Mouse (Mus musculus): ENCODE results near the gene Tcam1. TPM values are rescaled to one million over a fixed set of nuclear protein-coding genes. Genes with fewer than 3 reads are reported as not detected.

Gene Tcam1
- polyA plus RNA-seq, 1 experiment: not detected

- no peak overlapping the region for H3K27ac ChIP-seq (ENCODE audit: insufficient read depth, low read depth, low read length)
- no peak for TF ChIP-seq CTCF (IDR thresholded peaks at IDR 0.05; ENCODE audit: insufficient read depth, low read depth, low read length)
- TF ChIP-seq POLR2A (IDR thresholded peaks at IDR 0.05; ENCODE audit: insufficient read depth, low read depth, low read length): no peak
- H3K4me1 ChIP-seq (ENCODE audit: control insufficient read depth, insufficient read depth, low read length): peaks cover 3% of the 10 kb centered on the region; the same call in 1 of the 2 replicates
- H3K4me3 ChIP-seq (ENCODE audit: insufficient read depth, low read depth, low read length): no peak overlapping the region
- WGBS: 77% methylated on average over 9 of the region's 9 CpGs
Observed at GRCm38 (mm10) chr11:106306758-106307157, 30.3 kb downstream of the Tcam1 start.

GRCm38 (mm10) chr11:106307432-106307831, 31.0 kb downstream of the Tcam1 start:
- Histone ChIP-seq H3K4me3 (ENCODE audit: insufficient read depth, low read depth, low read length) (no peak overlapping the region), H3K4me1 (ENCODE audit: control insufficient read depth, insufficient read depth, low read length) (peaks cover 3% of the 10 kb centered on the region; the same call in 1 of the 2 replicates), H3K27ac (ENCODE audit: insufficient read depth, low read depth, low read length) (no peak overlapping the region)
- WGBS: 58% methylated on average over 5 of the region's 5 CpGs
- TF ChIP-seq POLR2A (IDR thresholded peaks at IDR 0.05; ENCODE audit: insufficient read depth, low read depth, low read length) (no peak), CTCF (IDR thresholded peaks at IDR 0.05; ENCODE audit: insufficient read depth, low read depth, low read length) (no peak)

GRCm38 (mm10) chr11:106308162-106308561, 31.7 kb downstream of the Tcam1 start:
- no peak for TF ChIP-seq POLR2A (IDR thresholded peaks at IDR 0.05; ENCODE audit: insufficient read depth, low read depth, low read length)
- TF ChIP-seq CTCF (IDR thresholded peaks at IDR 0.05; ENCODE audit: insufficient read depth, low read depth, low read length): no peak
- Histone ChIP-seq H3K4me1 (ENCODE audit: control insufficient read depth, insufficient read depth, low read length) (peaks cover 3% of the 10 kb centered on the region; the same call in 1 of the 2 replicates), H3K27ac (ENCODE audit: insufficient read depth, low read depth, low read length) (no peak overlapping the region), H3K4me3 (ENCODE audit: insufficient read depth, low read depth, low read length) (no peak overlapping the region)
- 80% methylated on average over 11 of the region's 11 CpGs for WGBS

GRCm38 (mm10) chr11:106310123-106310522, 33.7 kb downstream of the Tcam1 start:
- H3K4me1 ChIP-seq (ENCODE audit: control insufficient read depth, insufficient read depth, low read length): peaks cover 3% of the 10 kb centered on the region; the same call in 1 of the 2 replicates
- whole genome bisulfite sequencing: 73% methylated on average over 5 of the region's 5 CpGs
- no peak for TF ChIP-seq CTCF (IDR thresholded peaks at IDR 0.05; ENCODE audit: insufficient read depth, low read depth, low read length)
- no peak for TF ChIP-seq POLR2A (IDR thresholded peaks at IDR 0.05; ENCODE audit: insufficient read depth, low read depth, low read length)
- H3K4me3 ChIP-seq (ENCODE audit: insufficient read depth, low read depth, low read length): no peak overlapping the region
- no peak overlapping the region for H3K27ac ChIP-seq (ENCODE audit: insufficient read depth, low read depth, low read length)

GRCm38 (mm10) chr11:106313533-106313932, 37.1 kb downstream of the Tcam1 start:
- no peak overlapping the region for H3K27ac ChIP-seq (ENCODE audit: insufficient read depth, low read depth, low read length)
- no peak overlapping the region for H3K4me3 ChIP-seq (ENCODE audit: insufficient read depth, low read depth, low read length)
- 86% methylated on average over 5 of the region's 5 CpGs for WGBS
- peaks cover 4% of the 10 kb centered on the region; the same call in 1 of the 2 replicates for H3K4me1 ChIP-seq (ENCODE audit: control insufficient read depth, insufficient read depth, low read length)
- no peak for TF ChIP-seq POLR2A (IDR thresholded peaks at IDR 0.05; ENCODE audit: insufficient read depth, low read depth, low read length)
- TF ChIP-seq CTCF (IDR thresholded peaks at IDR 0.05; ENCODE audit: insufficient read depth, low read depth, low read length): no peak

- Histone ChIP-seq H3K4me3 (ENCODE audit: insufficient read depth, low read depth, low read length) (no peak within 1 kb of the TSS), H3K4me1 (ENCODE audit: control insufficient read depth, insufficient read depth, low read length) (peaks cover 6% of the 10 kb centered on the region; the same call in 1 of the 2 replicates), H3K27ac (ENCODE audit: insufficient read depth, low read depth, low read length) (no peak within 1 kb of the TSS)
- TF ChIP-seq POLR2A (IDR thresholded peaks at IDR 0.05; ENCODE audit: insufficient read depth, low read depth, low read length): no peak
- TF ChIP-seq CTCF (IDR thresholded peaks at IDR 0.05; ENCODE audit: insufficient read depth, low read depth, low read length): no peak
- 85% methylated on average over 9 of the region's 9 CpGs for WGBS
Observed at GRCm38 (mm10) chr11:106314333-106314812, 37.9 kb downstream of the Tcam1 start, which contains the start of gene Cd79b. Gene Cd79b, minus strand, starts transcription at chr11:106314762.

GRCm38 (mm10) chr11:106316416-106316815, 39.9 kb downstream of the Tcam1 start:
- peaks cover 6% of the 10 kb centered on the region; the same call in 1 of the 2 replicates for H3K4me1 ChIP-seq (ENCODE audit: control insufficient read depth, insufficient read depth, low read length)
- no peak overlapping the region for H3K4me3 ChIP-seq (ENCODE audit: insufficient read depth, low read depth, low read length)
- H3K27ac ChIP-seq (ENCODE audit: insufficient read depth, low read depth, low read length): no peak overlapping the region
- 100% methylated on average over 1 of the region's 1 CpGs for WGBS
- TF ChIP-seq CTCF (IDR thresholded peaks at IDR 0.05; ENCODE audit: insufficient read depth, low read depth, low read length) (no peak), POLR2A (IDR thresholded peaks at IDR 0.05; ENCODE audit: insufficient read depth, low read depth, low read length) (no peak)

GRCm38 (mm10) chr11:106317801-106318200, 41.3 kb downstream of the Tcam1 start:
- 82% methylated on average over 7 of the region's 7 CpGs for WGBS
- TF ChIP-seq POLR2A (IDR thresholded peaks at IDR 0.05; ENCODE audit: insufficient read depth, low read depth, low read length) (no peak), CTCF (IDR thresholded peaks at IDR 0.05; ENCODE audit: insufficient read depth, low read depth, low read length) (no peak)

GRCm38 (mm10) chr11:106318406-106319366, 42.2 kb downstream of the Tcam1 start:
- TF ChIP-seq CTCF (IDR thresholded peaks at IDR 0.05; ENCODE audit: insufficient read depth, low read depth, low read length): no peak
- no peak for TF ChIP-seq POLR2A (IDR thresholded peaks at IDR 0.05; ENCODE audit: insufficient read depth, low read depth, low read length)
- WGBS: 68% methylated on average over 21 of the region's 21 CpGs
- H3K4me1 ChIP-seq (ENCODE audit: control insufficient read depth, insufficient read depth, low read length): peaks cover 6% of the 10 kb centered on the region; the same call in 1 of the 2 replicates

More at GRCm38 (mm10) chr11:106317801-106318200, 41.3 kb downstream of the Tcam1 start:
- Histone ChIP-seq H3K27ac (ENCODE audit: insufficient read depth, low read depth, low read length) (no peak overlapping the region), H3K4me1 (ENCODE audit: control insufficient read depth, insufficient read depth, low read length) (peaks cover 6% of the 10 kb centered on the region; the same call in 1 of the 2 replicates), H3K4me3 (ENCODE audit: insufficient read depth, low read depth, low read length) (no peak overlapping the region)

More at GRCm38 (mm10) chr11:106318406-106319366, 42.2 kb downstream of the Tcam1 start:
- Histone ChIP-seq H3K4me3 (ENCODE audit: insufficient read depth, low read depth, low read length) (no peak overlapping the region), H3K27ac (ENCODE audit: insufficient read depth, low read depth, low read length) (no peak overlapping the region)

Measured in olfactory bulb, adult 2 months (tissue).